Mouse (Mus musculus): ENCODE data around the gene Ppp1r13l. TPM values are rescaled to one million over a fixed set of nuclear protein-coding genes. Genes with fewer than 3 reads are reported as not detected.

Ppp1r13l gene
- polyA plus RNA-seq, 1 experiment from 2014 or later = 7.8 TPM

DNA sequence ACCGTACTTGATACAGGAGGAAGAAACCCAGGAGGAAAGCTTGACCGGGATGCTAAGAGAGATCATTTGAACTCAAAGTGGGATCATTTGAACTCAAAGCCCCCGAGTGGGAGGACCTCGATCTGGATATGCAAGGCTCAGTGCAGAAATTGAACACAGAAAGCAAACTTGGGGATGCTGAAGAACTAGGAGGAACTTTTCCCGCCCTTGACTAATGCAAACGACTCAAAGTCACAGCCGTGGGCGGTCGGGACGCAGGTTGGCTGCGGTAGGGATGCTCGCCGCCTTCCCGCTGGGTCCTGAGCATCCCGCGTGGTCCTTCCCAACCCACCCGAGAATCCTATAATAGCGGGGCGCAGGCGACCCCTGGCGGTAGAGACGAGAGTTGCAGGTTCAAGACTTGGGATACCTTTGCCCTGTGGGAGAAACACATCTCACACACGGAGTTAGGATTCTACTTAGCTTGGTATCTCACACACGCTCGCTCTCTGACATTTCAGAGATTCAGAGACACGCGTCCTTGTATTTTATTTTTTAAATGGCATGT is 17.0 kb upstream of the Ppp1r13l start:
- Histone ChIP-seq H3K9me3 (ENCODE audit: control insufficient read depth, low read length) (no peaks in the 10 kb centered on the region), H3K4me3 (ENCODE audit: low read length) (peak overlapping the region; percentile 50), H3K9ac (ENCODE audit: low read depth, low read length) (peak overlapping the region; percentile 52), H3K4me1 (ENCODE audit: control insufficient read depth, insufficient read depth, low read length) (peaks cover 19% of the 10 kb centered on the region), H3K4me2 (replicated peaks; ENCODE audit: low read depth, low read length) (peak overlapping the region; percentile 97), H3K27me3 (ENCODE audit: control insufficient read depth, insufficient read depth, low read length) (peaks cover 8% of the 10 kb centered on the region; the same call in 1 of the 2 replicates), H3K36me3 (ENCODE audit: control insufficient read depth, insufficient read depth, low read length) (no peaks in the 10 kb centered on the region; the same call in 1 of the 2 replicates), H3K27ac (ENCODE audit: low read depth, low read length) (no peak overlapping the region)
- WGBS = under 1% methylated on average over 27 of the region's 27 CpGs
- ATAC-seq (ENCODE audit: low FRiP score, low TSS enrichment) = 0 out of 2 replicates have a peak, but pooled peaks have one; percentile 9

DNA sequence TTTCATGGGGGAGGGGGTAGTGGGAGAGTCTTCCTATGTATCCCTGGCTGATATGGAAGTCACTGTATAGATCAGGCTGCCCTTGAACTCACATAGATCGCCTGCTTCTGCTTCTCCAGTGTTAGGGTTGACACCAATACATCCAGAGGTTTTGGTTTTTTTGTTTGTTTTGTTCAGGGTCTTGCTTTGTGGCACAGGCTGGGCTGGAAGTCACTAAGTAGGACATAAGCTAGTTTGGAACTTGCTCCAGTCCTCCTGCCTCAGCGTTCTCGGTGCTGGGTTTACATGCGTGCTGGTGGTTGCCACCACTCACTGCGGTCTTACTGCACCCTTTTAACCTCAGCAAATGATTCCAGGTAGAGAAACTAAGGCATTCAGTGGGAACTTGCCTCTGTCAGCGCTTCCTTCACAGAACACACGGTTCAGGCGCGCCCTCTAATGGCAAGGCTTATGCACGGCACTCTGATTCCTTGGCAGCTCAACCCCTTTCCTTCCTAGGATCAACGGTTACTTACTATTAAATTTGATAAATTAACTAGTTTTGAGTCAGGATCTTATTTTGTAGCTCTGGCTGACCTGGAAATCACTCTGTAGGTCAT is 16.2 kb upstream of the Ppp1r13l start:
- no peak overlapping the region for H3K27ac ChIP-seq (ENCODE audit: low read depth, low read length)
- ATAC-seq (ENCODE audit: low FRiP score, low TSS enrichment) = no peak
- H3K4me3 ChIP-seq (ENCODE audit: low read length) = no peak overlapping the region
- peaks cover 19% of the 10 kb centered on the region for H3K4me1 ChIP-seq (ENCODE audit: control insufficient read depth, insufficient read depth, low read length)
- H3K9ac ChIP-seq (ENCODE audit: low read depth, low read length) = no peak overlapping the region
- peak overlapping the region; percentile 1; the same call in 1 of the 2 replicates for H3K4me2 ChIP-seq (replicated peaks; ENCODE audit: low read depth, low read length)
- peaks cover 4% of the 10 kb centered on the region for H3K36me3 ChIP-seq (ENCODE audit: control insufficient read depth, insufficient read depth, low read length)
- no peaks in the 10 kb centered on the region for H3K9me3 ChIP-seq (ENCODE audit: control insufficient read depth, low read length)
- WGBS = 1% methylated on average over 11 of the region's 11 CpGs
- H3K27me3 ChIP-seq (ENCODE audit: control insufficient read depth, insufficient read depth, low read length) = peaks cover 8% of the 10 kb centered on the region; the same call in 1 of the 2 replicates

DNA sequence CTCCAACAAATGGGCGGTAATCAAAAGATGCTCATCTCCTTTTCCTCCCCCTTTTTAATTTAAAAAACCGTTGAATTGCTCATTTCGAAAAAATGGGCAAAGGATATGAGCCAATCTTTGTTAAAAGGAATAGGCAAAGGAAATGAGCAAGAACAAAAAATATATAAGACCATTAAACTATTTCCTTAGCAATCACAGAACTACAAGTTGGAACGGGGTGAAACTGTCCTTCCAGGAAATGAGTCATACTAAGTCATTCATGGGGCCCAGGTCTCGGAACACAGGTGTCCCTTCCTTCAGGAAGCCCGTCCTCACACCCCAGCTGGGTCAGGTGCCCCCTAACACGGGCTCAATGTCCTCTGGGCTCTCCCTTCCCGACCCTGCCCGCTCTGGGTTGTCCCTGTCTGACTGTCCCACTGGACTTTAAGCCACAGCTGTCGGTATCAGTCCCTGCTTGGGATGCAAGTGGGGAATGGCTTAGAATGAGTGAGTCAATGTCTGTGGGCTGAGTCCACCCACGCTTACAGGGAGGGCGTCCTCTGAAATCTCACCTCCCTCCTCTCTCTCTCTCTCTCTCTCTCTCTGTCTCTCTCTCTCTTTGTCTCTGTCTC is 15.2 kb upstream of the Ppp1r13l start, which contains the start of gene Ercc1:
Gene Ercc1 (plus strand): TSS at position 542 of the 611 bp plus-strand sequence.
- peak within 1 kb of the TSS; percentile 92 for H3K27ac ChIP-seq (ENCODE audit: low read depth, low read length)
- peaks cover 8% of the 10 kb centered on the region; the same call in 1 of the 2 replicates for H3K27me3 ChIP-seq (ENCODE audit: control insufficient read depth, insufficient read depth, low read length)
- peak within 1 kb of the TSS; percentile 76 for H3K4me3 ChIP-seq (ENCODE audit: low read length)
- WGBS = 24% methylated on average over 12 of the region's 12 CpGs
- H3K4me1 ChIP-seq (ENCODE audit: control insufficient read depth, insufficient read depth, low read length) = peaks cover 19% of the 10 kb centered on the region
- ATAC-seq (ENCODE audit: low FRiP score, low TSS enrichment) = no peak
- no peaks in the 10 kb centered on the region for H3K9me3 ChIP-seq (ENCODE audit: control insufficient read depth, low read length)
- H3K36me3 ChIP-seq (ENCODE audit: control insufficient read depth, insufficient read depth, low read length) = peaks cover 12% of the 10 kb centered on the region
- peak within 1 kb of the TSS; percentile 69 for H3K9ac ChIP-seq (ENCODE audit: low read depth, low read length)
- H3K4me2 ChIP-seq (replicated peaks; ENCODE audit: low read depth, low read length) = peak within 1 kb of the TSS; percentile 84

DNA sequence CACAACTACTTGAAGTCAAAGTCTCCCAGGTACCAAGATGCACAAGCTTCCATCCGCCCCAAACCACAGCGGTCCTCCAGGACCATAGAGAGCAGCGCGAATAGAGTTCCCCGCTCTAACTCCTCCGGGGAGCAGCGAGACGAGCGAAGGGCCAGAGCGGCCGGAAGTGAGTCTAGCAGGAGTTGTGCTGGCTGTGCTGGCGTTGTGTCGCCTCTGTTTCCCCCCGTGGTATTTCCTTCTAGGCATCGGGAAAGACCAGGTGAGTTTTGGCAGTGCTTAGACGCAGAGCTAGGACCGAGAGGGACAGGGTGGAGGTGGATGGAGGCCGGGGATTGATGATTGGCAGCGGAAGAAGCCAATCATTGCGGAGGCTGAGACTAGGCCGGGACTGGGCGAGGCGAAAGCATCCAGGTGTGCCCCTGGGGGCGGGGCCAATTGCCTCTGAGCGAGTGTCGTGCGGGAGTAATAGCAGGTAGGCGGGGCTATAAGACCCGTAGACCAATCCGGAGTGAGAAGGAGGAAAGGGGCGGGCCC is 14.5 kb upstream of the Ppp1r13l start:
- peak overlapping the region; percentile 84 for H3K4me2 ChIP-seq (replicated peaks; ENCODE audit: low read depth, low read length)
- H3K9me3 ChIP-seq (ENCODE audit: control insufficient read depth, low read length) = no peaks in the 10 kb centered on the region
- H3K27ac ChIP-seq (ENCODE audit: low read depth, low read length) = peak overlapping the region; percentile 92
- peaks cover 15% of the 10 kb centered on the region for H3K36me3 ChIP-seq (ENCODE audit: control insufficient read depth, insufficient read depth, low read length)
- peaks cover 22% of the 10 kb centered on the region for H3K4me1 ChIP-seq (ENCODE audit: control insufficient read depth, insufficient read depth, low read length)
- ATAC-seq (ENCODE audit: low FRiP score, low TSS enrichment) = peak; percentile 94
- H3K27me3 ChIP-seq (ENCODE audit: control insufficient read depth, insufficient read depth, low read length) = peaks cover 8% of the 10 kb centered on the region; the same call in 1 of the 2 replicates
- peak overlapping the region; percentile 76 for H3K4me3 ChIP-seq (ENCODE audit: low read length)
- H3K9ac ChIP-seq (ENCODE audit: low read depth, low read length) = peak overlapping the region; percentile 69
- WGBS = under 1% methylated on average over 31 of the region's 31 CpGs

DNA sequence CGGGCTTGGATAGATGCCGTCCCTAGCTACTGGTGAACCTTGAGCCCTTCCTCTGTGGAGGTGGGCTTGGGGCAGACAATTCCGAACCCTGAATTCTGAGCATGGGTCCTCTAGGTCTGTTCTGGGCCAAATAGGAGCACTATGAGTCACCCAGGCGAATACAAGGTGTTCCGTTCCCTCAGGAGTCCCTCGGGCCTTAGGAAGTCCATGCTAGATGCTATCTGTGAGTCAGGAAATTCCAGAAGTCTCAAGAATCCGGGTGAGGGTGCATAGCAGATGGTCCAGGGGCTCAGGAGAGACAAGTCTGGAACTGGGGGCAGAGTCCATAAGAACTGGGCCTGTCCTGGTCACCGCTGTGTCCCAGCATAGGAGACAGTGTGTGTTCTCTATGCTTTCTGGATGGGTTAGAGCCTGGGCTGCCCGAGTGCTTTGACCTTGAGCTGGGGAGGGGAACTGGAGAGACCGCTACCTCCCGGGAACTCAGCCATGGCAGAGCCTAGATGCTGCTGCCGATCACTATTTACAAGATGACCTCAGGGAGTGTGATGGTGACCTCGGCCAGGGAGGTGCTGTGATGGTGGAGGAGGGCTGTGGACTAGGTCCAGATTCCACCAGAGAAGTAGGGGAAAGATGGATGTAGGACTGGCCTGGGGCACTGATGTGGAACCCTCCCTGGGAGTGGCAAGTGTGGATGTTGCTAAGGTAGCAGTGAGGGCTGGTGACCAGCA is 10.2 kb upstream of the Ppp1r13l start:
- WGBS = 79% methylated on average over 13 of the region's 13 CpGs
- H3K9ac ChIP-seq (ENCODE audit: low read depth, low read length) = no peak overlapping the region

DNA sequence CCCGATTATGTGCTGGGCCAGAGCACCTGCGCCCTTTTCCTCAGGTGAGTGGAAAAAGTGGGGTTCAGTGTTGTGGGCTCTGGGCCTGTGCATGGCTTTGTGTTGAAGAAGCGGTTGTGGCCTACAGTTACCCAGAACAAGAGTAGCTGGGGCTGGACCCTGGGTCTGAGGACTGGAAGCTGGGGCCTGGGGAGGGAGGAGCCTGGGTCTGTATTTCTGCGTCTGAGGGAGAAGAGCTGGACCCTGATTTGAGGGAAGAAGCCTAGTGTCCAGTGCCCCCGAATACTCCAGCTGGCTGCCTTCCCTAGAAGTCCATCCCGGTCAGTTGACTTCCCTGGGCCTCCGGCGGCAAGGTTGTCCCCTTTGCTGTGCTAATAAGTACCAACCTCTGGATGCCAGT is 9.3 kb upstream of the Ppp1r13l start:
- no peak for ATAC-seq (ENCODE audit: low FRiP score, low TSS enrichment)
- no peaks in the 10 kb centered on the region for H3K27me3 ChIP-seq (ENCODE audit: control insufficient read depth, insufficient read depth, low read length)
- H3K36me3 ChIP-seq (ENCODE audit: control insufficient read depth, insufficient read depth, low read length) = peaks cover 56% of the 10 kb centered on the region
- H3K4me1 ChIP-seq (ENCODE audit: control insufficient read depth, insufficient read depth, low read length) = peaks cover 11% of the 10 kb centered on the region
- WGBS = 92% methylated on average over 8 of the region's 8 CpGs
- no peak overlapping the region for H3K27ac ChIP-seq (ENCODE audit: low read depth, low read length)
- no peak overlapping the region for H3K9ac ChIP-seq (ENCODE audit: low read depth, low read length)
- H3K9me3 ChIP-seq (ENCODE audit: control insufficient read depth, low read length) = no peaks in the 10 kb centered on the region
- H3K4me3 ChIP-seq (ENCODE audit: low read length) = no peak overlapping the region
- no peak overlapping the region for H3K4me2 ChIP-seq (replicated peaks; ENCODE audit: low read depth, low read length)

More for the DNA sequence above, 10.2 kb upstream of the Ppp1r13l start:
- no peak overlapping the region; the same call in 1 of the 2 replicates for H3K4me2 ChIP-seq (replicated peaks; ENCODE audit: low read depth, low read length)
- H3K27ac ChIP-seq (ENCODE audit: low read depth, low read length) = no peak overlapping the region
- H3K4me3 ChIP-seq (ENCODE audit: low read length) = no peak overlapping the region
- no peak for ATAC-seq (ENCODE audit: low FRiP score, low TSS enrichment)
- peaks cover 47% of the 10 kb centered on the region for H3K36me3 ChIP-seq (ENCODE audit: control insufficient read depth, insufficient read depth, low read length)
- H3K4me1 ChIP-seq (ENCODE audit: control insufficient read depth, insufficient read depth, low read length) = peaks cover 14% of the 10 kb centered on the region
- H3K27me3 ChIP-seq (ENCODE audit: control insufficient read depth, insufficient read depth, low read length) = no peaks in the 10 kb centered on the region
- H3K9me3 ChIP-seq (ENCODE audit: control insufficient read depth, low read length) = no peaks in the 10 kb centered on the region

DNA sequence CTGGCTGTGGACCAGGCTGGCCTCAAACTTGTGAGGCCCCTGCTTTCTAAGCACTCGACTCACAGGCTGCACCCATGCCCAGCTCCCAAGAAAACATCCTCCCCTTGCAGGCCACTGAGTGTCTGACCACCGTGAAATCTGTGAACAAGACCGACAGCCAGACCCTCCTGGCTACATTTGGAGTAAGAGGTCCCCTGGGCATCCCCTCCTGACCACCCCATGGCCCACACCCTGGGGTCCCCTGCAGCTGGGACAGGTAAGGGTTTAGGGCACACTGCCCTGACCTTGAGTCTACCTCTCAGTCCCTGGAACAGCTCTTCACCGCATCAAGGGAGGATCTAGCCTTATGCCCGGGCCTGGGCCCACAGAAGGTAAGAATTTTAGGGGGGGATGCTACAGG is 4.6 kb upstream of the Ppp1r13l start:
- Histone ChIP-seq H3K27ac (ENCODE audit: low read depth, low read length) (no peak overlapping the region), H3K4me1 (ENCODE audit: control insufficient read depth, insufficient read depth, low read length) (no peaks in the 10 kb centered on the region), H3K9ac (ENCODE audit: low read depth, low read length) (no peak overlapping the region), H3K4me3 (ENCODE audit: low read length) (no peak overlapping the region), H3K9me3 (ENCODE audit: control insufficient read depth, low read length) (no peaks in the 10 kb centered on the region), H3K4me2 (replicated peaks; ENCODE audit: low read depth, low read length) (no peak overlapping the region), H3K36me3 (ENCODE audit: control insufficient read depth, insufficient read depth, low read length) (peaks cover 61% of the 10 kb centered on the region), H3K27me3 (ENCODE audit: control insufficient read depth, insufficient read depth, low read length) (no peaks in the 10 kb centered on the region)
- ATAC-seq (ENCODE audit: low FRiP score, low TSS enrichment) = no peak
- WGBS = 84% methylated on average over 5 of the region's 5 CpGs

DNA sequence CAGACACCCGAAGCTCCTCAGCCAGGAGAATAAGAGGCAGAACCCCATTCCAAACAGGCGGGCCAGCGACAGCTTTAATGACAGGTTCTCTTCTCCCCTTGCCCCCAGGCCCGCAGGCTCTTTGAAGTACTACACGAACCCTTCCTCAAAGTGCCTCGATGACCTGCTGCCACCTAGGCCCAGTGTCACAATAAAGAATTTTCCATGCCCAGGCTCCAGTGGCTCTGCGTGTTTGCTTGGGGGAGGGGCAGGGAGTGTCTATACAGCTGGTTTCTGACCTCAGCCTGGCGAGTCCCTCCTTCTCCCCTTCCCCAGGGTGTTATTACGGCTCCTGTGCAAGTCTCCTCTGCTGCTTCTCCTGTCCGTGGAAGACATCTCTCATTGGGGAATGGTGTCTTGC is 3.2 kb upstream of the Ppp1r13l start:
- Histone ChIP-seq H3K9me3 (ENCODE audit: control insufficient read depth, low read length) (no peaks in the 10 kb centered on the region), H3K27ac (ENCODE audit: low read depth, low read length) (no peak overlapping the region), H3K4me3 (ENCODE audit: low read length) (no peak overlapping the region), H3K4me2 (replicated peaks; ENCODE audit: low read depth, low read length) (no peak overlapping the region), H3K36me3 (ENCODE audit: control insufficient read depth, insufficient read depth, low read length) (peaks cover 51% of the 10 kb centered on the region), H3K4me1 (ENCODE audit: control insufficient read depth, insufficient read depth, low read length) (0 out of 2 replicates have a peak, but pooled peaks cover 4% of the 10 kb centered on the region), H3K9ac (ENCODE audit: low read depth, low read length) (no peak overlapping the region), H3K27me3 (ENCODE audit: control insufficient read depth, insufficient read depth, low read length) (no peaks in the 10 kb centered on the region)
- ATAC-seq (ENCODE audit: low FRiP score, low TSS enrichment) = no peak
- WGBS = 60% methylated on average over 10 of the region's 10 CpGs

Data from kidney, embryonic 14.5 days (tissue).